Mouse (Mus musculus) myocyte (in vitro differentiated cells): ENCODE measurements around the gene Plekhj1.

Source experiments
- E2F4 ChIP-seq: IDR thresholded peaks from one replicate; pipeline ENCODE4 v1.6.1; 2011; ENCODE audit warnings: mild to moderate bottlenecking, control low read depth, moderate library complexity; ENCODE audit not compliant: insufficient read depth
- POLR2A ChIP-seq: IDR thresholded peaks from one replicate; pipeline ENCODE4 v1.6.1; 2011; ENCODE audit warnings: low read depth, mild to moderate bottlenecking, control low read depth, moderate library complexity; ENCODE audit not compliant: insufficient read length
- TCF12 ChIP-seq: IDR thresholded peaks from one replicate; pipeline ENCODE4 v1.6.1; 2011; ENCODE audit warnings: mild to moderate bottlenecking, control low read depth; ENCODE audit not compliant: poor library complexity, insufficient read depth, severe bottlenecking

DNA sequence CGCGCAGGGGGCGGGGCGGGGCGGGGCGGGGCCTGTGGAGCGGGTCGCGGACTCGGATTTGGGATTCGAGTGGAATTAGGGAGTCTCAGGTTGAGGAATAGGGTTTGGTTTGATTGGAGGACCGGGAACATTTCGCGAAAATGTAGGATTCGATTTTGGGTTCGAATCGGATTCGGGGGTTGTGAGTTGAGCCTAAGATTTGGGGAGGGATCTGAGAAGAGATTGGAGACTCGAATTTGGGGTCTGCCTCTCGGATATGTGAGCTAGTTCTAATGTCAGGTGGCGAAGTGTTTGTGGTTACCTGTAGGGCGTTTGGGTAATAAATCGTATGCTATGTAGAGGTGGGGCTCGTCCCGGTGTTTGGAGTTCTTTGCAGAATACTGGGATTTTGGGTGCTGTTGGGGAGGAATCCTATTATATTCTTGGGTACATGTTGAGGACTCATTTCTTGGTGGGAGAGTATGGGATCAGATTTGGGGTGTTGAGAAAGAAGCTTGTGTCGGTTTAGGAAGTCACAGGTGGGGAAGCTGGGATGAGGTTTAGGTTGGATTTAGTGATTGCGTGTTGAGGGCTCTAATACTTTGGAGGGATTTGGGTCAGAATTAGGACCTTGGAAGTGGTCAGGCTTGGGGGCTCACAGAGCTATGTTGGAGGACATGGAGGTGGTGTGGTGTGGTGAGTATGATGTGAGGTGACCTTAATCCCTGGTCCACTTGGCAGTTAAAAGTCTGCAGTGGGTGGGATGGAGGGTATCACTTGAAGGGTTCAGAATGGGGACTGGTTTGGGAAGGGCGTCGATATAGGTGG, 28.8 kb upstream of the Plekhj1 start:
- TF ChIP-seq POLR2A, result no peak
- TF ChIP-seq E2F4, result no peak
- TF ChIP-seq TCF12, result no peak
